In genomic region chr5:117158335-117159018, GRCm38 (mm10) we compare ENCODE assay signal across 8 mouse cellular contexts. TPM values are rescaled to one million over a fixed set of nuclear protein-coding genes. Genes with fewer than 3 reads are reported as not detected.
DNase-seq lines count a peak whose midpoint lies in the region; ATAC-seq lines count a peak whose summit lies in the region.

No protein-coding gene starts in this region.

- peak; percentile 69 for ATAC-seq in stomach, embryonic 16.5 days (ENCODE audit: insufficient read depth, low FRiP score)

- no peaks in the 10 kb centered on the region for H3K27me3 ChIP-seq in stomach, embryonic 16.5 days (ENCODE audit: control insufficient read depth, insufficient read depth, low read length)

- intact Hi-C loops in left cerebral cortex, postnatal 25 days (cut with DNase I): no loop called here

- H3K4me1 ChIP-seq in stomach, embryonic 16.5 days (ENCODE audit: control insufficient read depth, insufficient read depth, low read length): peaks cover 22% of the 10 kb centered on the region; the same call in 1 of the 2 replicates

- H3K4me2 ChIP-seq in stomach, embryonic 16.5 days (ENCODE audit: low read depth, low read length): no peak overlapping the region

- H3K27ac ChIP-seq in stomach, embryonic 16.5 days (ENCODE audit: low read length): peak overlapping the region; percentile 60

- H3K4me3 ChIP-seq in stomach, embryonic 16.5 days (replicated peaks; ENCODE audit: low read length): no peak overlapping the region

- H3K9ac ChIP-seq in stomach, embryonic 16.5 days (ENCODE audit: low read length): no peak overlapping the region

- H3K9me3 ChIP-seq in stomach, embryonic 16.5 days (replicated peaks; ENCODE audit: control insufficient read depth, low read length): no peaks in the 10 kb centered on the region

- no peaks in the 10 kb centered on the region for H3K36me3 ChIP-seq in stomach, embryonic 16.5 days (ENCODE audit: control insufficient read depth, insufficient read depth, low read length)

- DNase-seq in 3134 (ENCODE audit: extremely low read depth, insufficient read length, low spot score) (peak; percentile 84), NIH3T3 (ENCODE audit: low read depth) (peak; percentile 96)
- DNase-seq in gonadal fat pad, adult 2 months (ENCODE audit: low read depth): peak; percentile 14
- peak; percentile 47 for DNase-seq in large intestine, adult 2 months (ENCODE audit: low read depth, low spot score)
- no peak for DNase-seq in retina, postnatal 1 day
- DNase-seq in left cerebral cortex, postnatal 25 days (ENCODE audit: low spot score in 2 of 2): no peak
- no peak for DNase-seq in retina, embryonic 14.5 days (ENCODE audit: low spot score)

- WGBS in large intestine, adult 2 months: 20% methylated on average over 7 of the region's 7 CpGs
- WGBS in stomach, embryonic 16.5 days: 69% methylated on average over 7 of the region's 7 CpGs

RNA-seq across cellular contexts. Expression of gene Taok3, which starts 38.5 kb away (rescaled TPM):
- 8.5 and 9.3 TPM in 2 replicates for polyA plus RNA-seq in gonadal fat pad, adult 2 months (2012; rRNA removed)
- polyA plus RNA-seq in large intestine, adult 2 months (2012; rRNA removed): 18.1 and 37.8 TPM in 2 replicates
- polyA plus RNA-seq in stomach, embryonic 16.5 days (2015; fragmentation: Nextera tagmentation; extraction: Ambion mirVana): 33.1 TPM in 2 replicates
- 10 to 100 TPM; 55.2 to 59.8 TPM for total RNA-seq in left cerebral cortex, postnatal 25 days (2021)

RNA-seq across cellular contexts. Expression of gene Suds3, which starts 42.6 kb away (rescaled TPM):
- 63.0 and 65.4 TPM in 2 replicates for polyA plus RNA-seq in gonadal fat pad, adult 2 months (2012; rRNA removed)
- polyA plus RNA-seq in large intestine, adult 2 months (2012; rRNA removed): 52.0 and 65.2 TPM in 2 replicates
- 42.7 and 46.2 TPM in 2 replicates for polyA plus RNA-seq in stomach, embryonic 16.5 days (2015; fragmentation: Nextera tagmentation; extraction: Ambion mirVana)
- total RNA-seq in left cerebral cortex, postnatal 25 days (2021): 100 to 1,000 TPM; 121 to 139 TPM

Comparison
In these comparisons a context has a peak if more than half of its experiments do, and no peak if none do; other contexts are left out.
1. DNase-seq: peak in 3134 (single experiment), NIH3T3 (single experiment), gonadal fat pad, adult 2 months (single experiment) and large intestine, adult 2 months (single experiment); none in retina, postnatal 1 day (single experiment), left cerebral cortex, postnatal 25 days (0 of 2) and retina, embryonic 14.5 days (single experiment).